Mouse (Mus musculus) liver, embryonic 14.5 days (tissue): Measurements from ENCODE around the gene Ptprn2. TPM values are rescaled to one million over a fixed set of nuclear protein-coding genes. Genes with fewer than 3 reads are reported as not detected.

Experiments
- ATAC-seq: fragments of 200-750 bp; cut with Nextera tagmentation; 2 replicates; pipeline ENCODE4 v1.8.0; 2017; ENCODE audit warnings: moderate number of reproducible peaks, mild to moderate bottlenecking, moderate library complexity; ENCODE audit not compliant: insufficient read depth
- DNase-seq, 3 experiments: peaks; one replicate each; pipeline ENCODE4 v3.0.0-alpha.2; 2012 to 2013; ENCODE audit warnings: low read depth in 3 of 3, low spot score in 3 of 3
- H3K27ac ChIP-seq: fragments of 300-500 bp; sonication (generic); 2 replicates; pipeline ENCODE4 v1.5.1; 2014; ENCODE audit warnings: moderate library complexity, mild to moderate bottlenecking, control low read depth, inconsistent platforms
- H3K27me3 ChIP-seq: fragments of 300-500 bp; sonication (generic); 2 replicates; pipeline ENCODE4 v1.6.1; 2014; ENCODE audit warnings: mild to moderate bottlenecking, low read length, moderate library complexity; ENCODE audit not compliant: control insufficient read depth, insufficient read depth
- H3K36me3 ChIP-seq: fragments of 300-500 bp; sonication (generic); replicated peaks from 2 replicates; pipeline ENCODE4 v1.6.1; 2014; ENCODE audit warnings: low read depth; ENCODE audit not compliant: control insufficient read depth, insufficient read depth
- H3K4me1 ChIP-seq, 2 experiments: fragments of 200-500 bp in 1 of 2; fragments of 300-500 bp in 1 of 2; sonication (generic) in 1 of 2; replicated peaks; 2 replicates each; pipeline ENCODE4 v1.6.1; 2012 to 2014; ENCODE audit warnings: antibody characterized with exemption in 1 of 2, inconsistent platforms in 1 of 2, low read length in 1 of 2; ENCODE audit not compliant: control insufficient read depth in 2 of 2, insufficient read depth in 2 of 2
- H3K4me2 ChIP-seq: fragments of 300-500 bp; sonication (generic); 2 replicates; pipeline ENCODE4 v1.6.1; 2014; ENCODE audit warnings: low read depth, mild to moderate bottlenecking, control low read depth, moderate library complexity
- H3K4me3 ChIP-seq, 2 experiments: fragments of 200-500 bp in 1 of 2; fragments of 300-500 bp in 1 of 2; sonication (generic) in 1 of 2; 2 replicates each; pipeline ENCODE4 v1.5.1; 2012 to 2014; ENCODE audit warnings: low read depth in 2 of 2, low read length in 2 of 2, mild to moderate bottlenecking in 2 of 2, control low read depth in 1 of 2, inconsistent platforms in 1 of 2, moderate library complexity in 1 of 2; ENCODE audit not compliant: insufficient read depth in 1 of 2
- H3K9ac ChIP-seq: fragments of 300-500 bp; sonication (generic); replicated peaks from 2 replicates; pipeline ENCODE4 v1.6.1; 2014; ENCODE audit warnings: mild to moderate bottlenecking, control low read depth, moderate library complexity
- H3K9me3 ChIP-seq: fragments of 300-500 bp; sonication (generic); 2 replicates; pipeline ENCODE4 v1.6.1; 2016; ENCODE audit warnings: low read length, mixed read lengths; ENCODE audit not compliant: control insufficient read depth
- CTCF ChIP-seq: IDR thresholded peaks from 2 replicates; pipeline ENCODE4 v1.5.1; 2016; ENCODE audit warnings: antibody characterized with exemption, low read depth, control low read depth
- EP300 ChIP-seq: IDR thresholded peaks from 2 replicates; pipeline ENCODE4 v1.6.1; 2016; ENCODE audit warnings: antibody characterized with exemption, low read depth
- WGBS: fragments of 180-500 bp; shearing (Covaris S2); extraction: QIAGEN DNeasy Blood & Tissue Kit; methylation state at CpG from one replicate; pipeline ENCODE4 v1.1.7; 2014; ENCODE audit not compliant: insufficient replicate concordance; 5-methylcytosine and 5-hydroxymethylcytosine counted together
- polyA plus RNA-seq, 2 experiments: library from polyadenylated mRNA; depleted of rRNA in 1 of 2; stranded (reverse) in 1 of 2; unstranded in 1 of 2; fragments of >200 nt; fragmentation: Nextera tagmentation in 1 of 2; extraction: Ambion mirVana in 1 of 2; gene quantifications; 2 replicates each; pipeline versions ENCODE4 v1.2.1 to v1.2.3; 2012 to 2014

Ptprn2 gene
- polyA plus RNA-seq, 2 experiments = 0.04 TPM; not detected in 1

- Histone ChIP-seq H3K27ac (no peak overlapping the region), H3K36me3 (no peaks in the 10 kb centered on the region), H3K9me3 (no peaks in the 10 kb centered on the region), H3K9ac (no peak overlapping the region), H3K27me3 (no peaks in the 10 kb centered on the region), H3K4me2 (no peak overlapping the region), H3K4me1 (peaks cover 0 to 26% of the 10 kb centered on the region in 2 experiments; a peak in 3 of 4 replicates), H3K4me3 (no peak overlapping the region)
- WGBS = 68% methylated on average over 9 of the region's 9 CpGs
- ATAC-seq (no peak), DNase-seq (no peak)
- TF ChIP-seq EP300 (no peak), CTCF (no peak)
Observed at GRCm38 (mm10) chr12:117254356-117254755, 768.8 kb downstream of the Ptprn2 start.

- Histone ChIP-seq H3K9ac (no peak overlapping the region), H3K9me3 (no peaks in the 10 kb centered on the region), H3K4me2 (no peak overlapping the region), H3K4me3 (no peak overlapping the region), H3K27me3 (no peaks in the 10 kb centered on the region), H3K4me1 (peaks cover under 1 to 26% of the 10 kb centered on the region in 2 experiments; a peak in 3 of 4 replicates), H3K27ac (no peak overlapping the region), H3K36me3 (no peaks in the 10 kb centered on the region)
- TF ChIP-seq CTCF (no peak), EP300 (no peak)
- no peak for DNase-seq
- ATAC-seq = no peak
- WGBS = 31% methylated on average over 6 of the region's 6 CpGs
Observed at GRCm38 (mm10) chr12:117255325-117255724, 769.8 kb downstream of the Ptprn2 start.

GRCm38 (mm10) chr12:117255776-117256342 is 770.3 kb downstream of the Ptprn2 start:
- DNase-seq (no peak), ATAC-seq (no peak)
- Histone ChIP-seq H3K9me3 (no peaks in the 10 kb centered on the region), H3K4me3 (no peak overlapping the region), H3K4me2 (no peak overlapping the region), H3K9ac (no peak overlapping the region), H3K4me1 (peaks cover 3 to 22% of the 10 kb centered on the region in 2 experiments; a peak in 3 of 4 replicates), H3K27me3 (no peaks in the 10 kb centered on the region), H3K27ac (no peak overlapping the region), H3K36me3 (no peaks in the 10 kb centered on the region)
- TF ChIP-seq CTCF (no peak), EP300 (no peak)
- 63% methylated on average over 2 of the region's 2 CpGs for WGBS

- H3K4me3 ChIP-seq = no peak overlapping the region
Observed at GRCm38 (mm10) chr12:117256849-117257204, 771.3 kb downstream of the Ptprn2 start.

GRCm38 (mm10) chr12:117257205-117257920 is 771.8 kb downstream of the Ptprn2 start:
- 55% methylated on average over 20 of the region's 20 CpGs for WGBS
- ATAC-seq (no peak), DNase-seq (no peak)
- no peak overlapping the region for H3K27ac ChIP-seq
- no peak overlapping the region for H3K9ac ChIP-seq
- no peak overlapping the region for H3K4me3 ChIP-seq
- peaks cover 5 to 12% of the 10 kb centered on the region in 2 experiments for H3K4me1 ChIP-seq
- no peaks in the 10 kb centered on the region for H3K27me3 ChIP-seq
- H3K4me2 ChIP-seq = no peak overlapping the region
- H3K9me3 ChIP-seq = no peaks in the 10 kb centered on the region
- H3K36me3 ChIP-seq = no peaks in the 10 kb centered on the region
- no peak for TF ChIP-seq CTCF
- no peak for TF ChIP-seq EP300

More at GRCm38 (mm10) chr12:117256849-117257204, 771.3 kb downstream of the Ptprn2 start:
- no peaks in the 10 kb centered on the region for H3K9me3 ChIP-seq
- H3K4me2 ChIP-seq = no peak overlapping the region
- H3K9ac ChIP-seq = no peak overlapping the region
- no peak overlapping the region for H3K27ac ChIP-seq
- no peaks in the 10 kb centered on the region for H3K36me3 ChIP-seq
- no peaks in the 10 kb centered on the region for H3K27me3 ChIP-seq
- ATAC-seq (no peak), DNase-seq (no peak)
- H3K4me1 ChIP-seq = peaks cover 5 to 17% of the 10 kb centered on the region in 2 experiments
- 77% methylated on average over 5 of the region's 5 CpGs for WGBS
- TF ChIP-seq EP300 (no peak), CTCF (no peak)
